ENCODE assay signal across 24 mouse cellular contexts in genomic region chr4:59255988-59256387, GRCm38 (mm10).
DNase-seq lines count a peak whose midpoint lies in the region; ATAC-seq and TF ChIP-seq lines count a peak whose summit lies in the region.
"Had no signal": no experiment of that assay in that cellular context is flagged by ENCODE, and none has a peak within 500 bp of the region (broad histone marks: within the 10 kb centered on the region; RNA-seq: fewer than 3 reads in every experiment).

No protein-coding gene starts in this region.

- no peaks in the 10 kb centered on the region for H3K36me3 ChIP-seq in embryonic facial prominence, embryonic 14.5 days (ENCODE audit: control insufficient read depth, insufficient read depth, low read length)
- H3K36me3 ChIP-seq in embryonic facial prominence, embryonic 10.5 days (replicated peaks): no peaks in the 10 kb centered on the region
- no peaks in the 10 kb centered on the region for H3K36me3 ChIP-seq in liver, postnatal 0 days (replicated peaks; ENCODE audit: insufficient read depth, low read length)
- H3K36me3 ChIP-seq: embryonic facial prominence, embryonic 12.5 days; heart, embryonic 15.5 days; hindbrain, embryonic 10.5 days; intestine, embryonic 15.5 days had no signal

- no peak for ATAC-seq in embryonic facial prominence, embryonic 14.5 days (ENCODE audit: low read depth)
- ATAC-seq in liver, postnatal 0 days: no peak; the same call in 1 of the 2 replicates
- ATAC-seq: forebrain, embryonic 13.5 days; forebrain, postnatal 0 days; intestine, embryonic 15.5 days had no signal

- H3K27ac ChIP-seq in embryonic facial prominence, embryonic 14.5 days (replicated peaks; ENCODE audit: low read depth, low read length): no peak overlapping the region
- no peak overlapping the region for H3K27ac ChIP-seq in embryonic facial prominence, embryonic 10.5 days (replicated peaks)
- peak overlapping the region; percentile 50 for H3K27ac ChIP-seq in bone marrow, adult 2 months (ENCODE audit: control insufficient read depth, insufficient read depth, low read depth, low read length, poor library complexity)
- H3K27ac ChIP-seq in liver, postnatal 0 days (ENCODE audit: low read depth): no peak overlapping the region
- H3K27ac ChIP-seq: embryonic facial prominence, embryonic 12.5 days; forebrain, embryonic 13.5 days; gastrocnemius, adult 2 months; heart, adult 2 months; heart, embryonic 15.5 days; hindbrain, embryonic 10.5 days; hindbrain, embryonic 14.5 days; intestine, embryonic 15.5 days had no signal

- DNase-seq in embryonic facial prominence, embryonic 14.5 days (ENCODE audit: low spot score): peak; percentile 50
- no peak for DNase-seq in embryonic facial prominence, embryonic 10.5 days (ENCODE audit: low spot score)
- peak; percentile 4 for DNase-seq in retina, embryonic 14.5 days (ENCODE audit: low spot score)
- DNase-seq in retina, postnatal 1 day: no peak
- DNase-seq in liver, postnatal 0 days: no peak
- no peak for DNase-seq in gastrocnemius, postnatal 25 days
- DNase-seq: adrenal gland, adult 8-10 months; adrenal gland, postnatal 36 days; cerebellum, adult 11 months; cerebellum, adult 8-10 months; cerebellum, postnatal 14 days; embryo, embryonic 11 days; forebrain, postnatal 0 days; gastrocnemius, adult 2 months; gastrocnemius, postnatal 36 days; heart, adult 2 months had no signal

- H3K4me1 ChIP-seq in embryonic facial prominence, embryonic 14.5 days (ENCODE audit: control insufficient read depth, insufficient read depth, low read length): no peaks in the 10 kb centered on the region
- H3K4me1 ChIP-seq in embryonic facial prominence, embryonic 10.5 days: no peaks in the 10 kb centered on the region
- peaks cover 8% of the 10 kb centered on the region for H3K4me1 ChIP-seq in bone marrow, adult 2 months (ENCODE audit: control insufficient read depth, insufficient read depth, low read length)
- peaks cover 27% of the 10 kb centered on the region for H3K4me1 ChIP-seq in liver, postnatal 0 days (ENCODE audit: insufficient read depth)
- H3K4me1 ChIP-seq: embryonic facial prominence, embryonic 12.5 days; forebrain, embryonic 13.5 days; heart, embryonic 15.5 days; intestine, embryonic 15.5 days had no signal

- TF ChIP-seq POLR2A in bone marrow, adult 2 months (IDR thresholded peaks at IDR 0.05; ENCODE audit: borderline replicate concordance, control insufficient read depth, low read depth, low read length): no peak

- H3K9me3 ChIP-seq in embryonic facial prominence, embryonic 14.5 days (ENCODE audit: control insufficient read depth, low read length): no peaks in the 10 kb centered on the region
- H3K9me3 ChIP-seq in embryonic facial prominence, embryonic 10.5 days: no peaks in the 10 kb centered on the region
- H3K9me3 ChIP-seq in liver, postnatal 0 days (ENCODE audit: low read length): no peaks in the 10 kb centered on the region
- H3K9me3 ChIP-seq: embryonic facial prominence, embryonic 12.5 days; forebrain, embryonic 13.5 days; heart, embryonic 15.5 days; hindbrain, embryonic 10.5 days; intestine, embryonic 15.5 days had no signal

- H3K4me3 ChIP-seq in embryonic facial prominence, embryonic 14.5 days (ENCODE audit: low read depth, low read length): no peak overlapping the region
- H3K4me3 ChIP-seq in embryonic facial prominence, embryonic 10.5 days: no peak overlapping the region
- H3K4me3 ChIP-seq in bone marrow, adult 2 months (replicated peaks; ENCODE audit: control insufficient read depth, low read depth, low read length): no peak overlapping the region
- no peak overlapping the region for H3K4me3 ChIP-seq in liver, postnatal 0 days (ENCODE audit: low read depth, low read length)
- H3K4me3 ChIP-seq: embryonic facial prominence, embryonic 12.5 days; forebrain, embryonic 13.5 days; gastrocnemius, adult 2 months; heart, adult 2 months; heart, embryonic 15.5 days; hindbrain, embryonic 10.5 days; intestine, embryonic 15.5 days had no signal

- H3K27me3 ChIP-seq in embryonic facial prominence, embryonic 14.5 days (replicated peaks; ENCODE audit: control insufficient read depth, insufficient read depth, low read length): no peaks in the 10 kb centered on the region
- no peaks in the 10 kb centered on the region for H3K27me3 ChIP-seq in embryonic facial prominence, embryonic 10.5 days (replicated peaks; ENCODE audit: low read depth, poor library complexity, severe bottlenecking)
- H3K27me3 ChIP-seq in liver, postnatal 0 days (ENCODE audit: insufficient read depth, low read length): no peaks in the 10 kb centered on the region
- H3K27me3 ChIP-seq: embryonic facial prominence, embryonic 12.5 days; forebrain, embryonic 13.5 days; heart, embryonic 15.5 days; intestine, embryonic 15.5 days had no signal

- WGBS in embryonic facial prominence, embryonic 14.5 days: 77% methylated on average over 5 of the region's 5 CpGs
- 83% methylated on average over 5 of the region's 5 CpGs for WGBS in embryonic facial prominence, embryonic 10.5 days
- 51% methylated on average over 5 of the region's 5 CpGs for WGBS in bone marrow, adult 2 months
- WGBS in liver, postnatal 0 days (ENCODE audit: insufficient replicate concordance): 58% methylated on average over 5 of the region's 5 CpGs

- TF ChIP-seq EP300 in liver, postnatal 0 days (IDR thresholded peaks at IDR 0.05; ENCODE audit: low read depth): no peak

- no peak for TF ChIP-seq CTCF in bone marrow, adult 2 months (IDR thresholded peaks at IDR 0.05; ENCODE audit: control insufficient read depth, insufficient read depth, low read length)
- TF ChIP-seq CTCF in liver, postnatal 0 days (IDR thresholded peaks at IDR 0.05; ENCODE audit: low read depth): no peak

- no peak overlapping the region for H3K9ac ChIP-seq in embryonic facial prominence, embryonic 14.5 days (ENCODE audit: low read depth, low read length)
- no peak overlapping the region for H3K9ac ChIP-seq in liver, postnatal 0 days (replicated peaks)
- H3K9ac ChIP-seq: embryonic facial prominence, embryonic 12.5 days; forebrain, embryonic 13.5 days; forebrain, postnatal 0 days; heart, embryonic 15.5 days; hindbrain, embryonic 14.5 days; intestine, embryonic 15.5 days had no signal

- H3K4me2 ChIP-seq in embryonic facial prominence, embryonic 14.5 days (ENCODE audit: low read depth, low read length): no peak overlapping the region
- H3K4me2 ChIP-seq in liver, postnatal 0 days (ENCODE audit: low read depth, low read length): no peak overlapping the region
- H3K4me2 ChIP-seq: embryonic facial prominence, embryonic 12.5 days; forebrain, embryonic 13.5 days; heart, embryonic 11.5 days; heart, embryonic 15.5 days; hindbrain, embryonic 14.5 days; intestine, embryonic 15.5 days had no signal

Comparison
In these comparisons a context has a peak if more than half of its experiments do, and no peak if none do; other contexts are left out.
1. DNase-seq: peak in embryonic facial prominence, embryonic 14.5 days (single experiment) and retina, embryonic 14.5 days (single experiment); none in embryonic facial prominence, embryonic 10.5 days (single experiment), retina, postnatal 1 day (single experiment), liver, postnatal 0 days (single experiment) and gastrocnemius, postnatal 25 days (single experiment).